Mouse (Mus musculus): ENCODE data around the gene Slc8a3. TPM values are rescaled to one million over a fixed set of nuclear protein-coding genes. Genes with fewer than 3 reads are reported as not detected.

The Slc8a3 gene
- polyA plus RNA-seq, 1 experiment from 2014 or later = 2.3 TPM

GRCm38 (mm10) chr12:81227767-81228460 is 105.1 kb downstream of the Slc8a3 start:
- no peaks in the 10 kb centered on the region for H3K27me3 ChIP-seq (replicated peaks; ENCODE audit: control insufficient read depth, insufficient read depth, low read length)
- no peaks in the 10 kb centered on the region for H3K36me3 ChIP-seq (ENCODE audit: control insufficient read depth, insufficient read depth, low read length)
- peak overlapping the region; percentile 2; the same call in 1 of the 2 replicates for H3K27ac ChIP-seq (ENCODE audit: low read depth, low read length)
- H3K4me1 ChIP-seq (ENCODE audit: control insufficient read depth, insufficient read depth, low read length) = peaks cover 12% of the 10 kb centered on the region
- H3K9me3 ChIP-seq (replicated peaks; ENCODE audit: control insufficient read depth, low read length) = no peaks in the 10 kb centered on the region
- H3K9ac ChIP-seq (ENCODE audit: low read length) = no peak overlapping the region
- H3K4me3 ChIP-seq (ENCODE audit: low read depth, low read length) = no peak overlapping the region
- ATAC-seq (peak; percentile 87; the same call in 1 of the 2 replicates), DNase-seq (ENCODE audit: low spot score) (peak; percentile 82)
- WGBS = 63% methylated on average over 5 of the region's 5 CpGs
- H3K4me2 ChIP-seq (ENCODE audit: low read length) = no peak overlapping the region

GRCm38 (mm10) chr12:81226590-81226989 is 106.4 kb downstream of the Slc8a3 start:
- no peak overlapping the region for H3K4me2 ChIP-seq (ENCODE audit: low read length)
- ATAC-seq (no peak), DNase-seq (ENCODE audit: low spot score) (peak; percentile 32)

GRCm38 (mm10) chr12:81225966-81226577 is 106.9 kb downstream of the Slc8a3 start:
- Histone ChIP-seq H3K27ac (ENCODE audit: low read depth, low read length) (peak overlapping the region; percentile 6; the same call in 1 of the 2 replicates), H3K4me1 (ENCODE audit: control insufficient read depth, insufficient read depth, low read length) (peaks cover 12% of the 10 kb centered on the region), H3K27me3 (replicated peaks; ENCODE audit: control insufficient read depth, insufficient read depth, low read length) (no peaks in the 10 kb centered on the region), H3K4me2 (ENCODE audit: low read length) (no peak overlapping the region), H3K9me3 (replicated peaks; ENCODE audit: control insufficient read depth, low read length) (no peaks in the 10 kb centered on the region), H3K4me3 (ENCODE audit: low read depth, low read length) (no peak overlapping the region), H3K9ac (ENCODE audit: low read length) (no peak overlapping the region), H3K36me3 (ENCODE audit: control insufficient read depth, insufficient read depth, low read length) (no peaks in the 10 kb centered on the region)
- ATAC-seq (no peak), DNase-seq (ENCODE audit: low spot score) (no peak)
- WGBS = 41% methylated on average over 6 of the region's 6 CpGs

More at GRCm38 (mm10) chr12:81226590-81226989, 106.4 kb downstream of the Slc8a3 start:
- Histone ChIP-seq H3K9ac (ENCODE audit: low read length) (no peak overlapping the region), H3K27ac (ENCODE audit: low read depth, low read length) (peak overlapping the region; percentile 46; the same call in 1 of the 2 replicates), H3K4me3 (ENCODE audit: low read depth, low read length) (no peak overlapping the region), H3K36me3 (ENCODE audit: control insufficient read depth, insufficient read depth, low read length) (no peaks in the 10 kb centered on the region), H3K9me3 (replicated peaks; ENCODE audit: control insufficient read depth, low read length) (no peaks in the 10 kb centered on the region), H3K4me1 (ENCODE audit: control insufficient read depth, insufficient read depth, low read length) (peaks cover 12% of the 10 kb centered on the region), H3K27me3 (replicated peaks; ENCODE audit: control insufficient read depth, insufficient read depth, low read length) (no peaks in the 10 kb centered on the region)
- WGBS = 66% methylated on average over 3 of the region's 3 CpGs

- 69% methylated on average over 2 of the region's 2 CpGs for WGBS
- no peak overlapping the region for H3K4me3 ChIP-seq (ENCODE audit: low read depth, low read length)
- H3K4me1 ChIP-seq (ENCODE audit: control insufficient read depth, insufficient read depth, low read length) = peaks cover 12% of the 10 kb centered on the region
- no peaks in the 10 kb centered on the region for H3K27me3 ChIP-seq (replicated peaks; ENCODE audit: control insufficient read depth, insufficient read depth, low read length)
- H3K36me3 ChIP-seq (ENCODE audit: control insufficient read depth, insufficient read depth, low read length) = no peaks in the 10 kb centered on the region
- ATAC-seq (no peak), DNase-seq (ENCODE audit: low spot score) (no peak)
- no peaks in the 10 kb centered on the region for H3K9me3 ChIP-seq (replicated peaks; ENCODE audit: control insufficient read depth, low read length)
- no peak overlapping the region for H3K27ac ChIP-seq (ENCODE audit: low read depth, low read length)
- no peak overlapping the region for H3K9ac ChIP-seq (ENCODE audit: low read length)
- no peak overlapping the region for H3K4me2 ChIP-seq (ENCODE audit: low read length)
Observed at GRCm38 (mm10) chr12:81224843-81225242, 108.1 kb downstream of the Slc8a3 start.

GRCm38 (mm10) chr12:81223276-81223675 is 109.7 kb downstream of the Slc8a3 start:
- WGBS = 71% methylated on average over 2 of the region's 2 CpGs
- Histone ChIP-seq H3K27me3 (replicated peaks; ENCODE audit: control insufficient read depth, insufficient read depth, low read length) (no peaks in the 10 kb centered on the region), H3K4me1 (ENCODE audit: control insufficient read depth, insufficient read depth, low read length) (peaks cover 12% of the 10 kb centered on the region), H3K4me2 (ENCODE audit: low read length) (no peak overlapping the region), H3K9me3 (replicated peaks; ENCODE audit: control insufficient read depth, low read length) (no peaks in the 10 kb centered on the region), H3K4me3 (ENCODE audit: low read depth, low read length) (no peak overlapping the region), H3K36me3 (ENCODE audit: control insufficient read depth, insufficient read depth, low read length) (no peaks in the 10 kb centered on the region), H3K27ac (ENCODE audit: low read depth, low read length) (no peak overlapping the region), H3K9ac (ENCODE audit: low read length) (no peak overlapping the region)
- DNase-seq (ENCODE audit: low spot score) = no peak
- ATAC-seq = no peak

- DNase-seq (ENCODE audit: low spot score) (no peak), ATAC-seq (no peak)
- no peaks in the 10 kb centered on the region for H3K36me3 ChIP-seq (ENCODE audit: control insufficient read depth, insufficient read depth, low read length)
- H3K27me3 ChIP-seq (replicated peaks; ENCODE audit: control insufficient read depth, insufficient read depth, low read length) = no peaks in the 10 kb centered on the region
- H3K4me3 ChIP-seq (ENCODE audit: low read depth, low read length) = no peak overlapping the region
- WGBS = 81% methylated on average over 4 of the region's 4 CpGs
- no peaks in the 10 kb centered on the region for H3K4me1 ChIP-seq (ENCODE audit: control insufficient read depth, insufficient read depth, low read length)
- H3K4me2 ChIP-seq (ENCODE audit: low read length) = no peak overlapping the region
- H3K9me3 ChIP-seq (replicated peaks; ENCODE audit: control insufficient read depth, low read length) = no peaks in the 10 kb centered on the region
- no peak overlapping the region for H3K27ac ChIP-seq (ENCODE audit: low read depth, low read length)
- no peak overlapping the region for H3K9ac ChIP-seq (ENCODE audit: low read length)
Observed at GRCm38 (mm10) chr12:81219339-81219738, 113.6 kb downstream of the Slc8a3 start.

- no peak for ATAC-seq
- WGBS = 66% methylated on average over 2 of the region's 2 CpGs
Observed at GRCm38 (mm10) chr12:81208559-81208958, 124.4 kb downstream of the Slc8a3 start.

GRCm38 (mm10) chr12:81205619-81206560 is 127.1 kb downstream of the Slc8a3 start:
- peak; percentile 89 for DNase-seq (ENCODE audit: low spot score)
- 8% methylated on average over 6 of the region's 6 CpGs for WGBS
- H3K4me1 ChIP-seq (ENCODE audit: control insufficient read depth, insufficient read depth, low read length) = 0 out of 2 replicates have a peak, but pooled peaks cover 6% of the 10 kb centered on the region
- H3K36me3 ChIP-seq (ENCODE audit: control insufficient read depth, insufficient read depth, low read length) = no peaks in the 10 kb centered on the region
- H3K9me3 ChIP-seq (replicated peaks; ENCODE audit: control insufficient read depth, low read length) = no peaks in the 10 kb centered on the region
- ATAC-seq = peak; percentile 80
- H3K4me2 ChIP-seq (ENCODE audit: low read length) = no peak overlapping the region
- H3K27me3 ChIP-seq (replicated peaks; ENCODE audit: control insufficient read depth, insufficient read depth, low read length) = no peaks in the 10 kb centered on the region
- H3K9ac ChIP-seq (ENCODE audit: low read length) = no peak overlapping the region
- no peak overlapping the region for H3K27ac ChIP-seq (ENCODE audit: low read depth, low read length)
- H3K4me3 ChIP-seq (ENCODE audit: low read depth, low read length) = no peak overlapping the region

More at GRCm38 (mm10) chr12:81208559-81208958, 124.4 kb downstream of the Slc8a3 start:
- no peaks in the 10 kb centered on the region for H3K9me3 ChIP-seq (replicated peaks; ENCODE audit: control insufficient read depth, low read length)
- no peak for DNase-seq (ENCODE audit: low spot score)
- H3K9ac ChIP-seq (ENCODE audit: low read length) = no peak overlapping the region
- H3K27ac ChIP-seq (ENCODE audit: low read depth, low read length) = no peak overlapping the region
- H3K27me3 ChIP-seq (replicated peaks; ENCODE audit: control insufficient read depth, insufficient read depth, low read length) = no peaks in the 10 kb centered on the region
- H3K4me3 ChIP-seq (ENCODE audit: low read depth, low read length) = no peak overlapping the region
- 0 out of 2 replicates have a peak, but pooled peaks cover 6% of the 10 kb centered on the region for H3K4me1 ChIP-seq (ENCODE audit: control insufficient read depth, insufficient read depth, low read length)
- no peak overlapping the region for H3K4me2 ChIP-seq (ENCODE audit: low read length)
- H3K36me3 ChIP-seq (ENCODE audit: control insufficient read depth, insufficient read depth, low read length) = no peaks in the 10 kb centered on the region
